Mouse (Mus musculus) intestine, embryonic 14.5 days (tissue): ENCODE measurements around the gene Gm11077. TPM values are rescaled to one million over a fixed set of nuclear protein-coding genes. Genes with fewer than 3 reads are reported as not detected.

Experiments used
- ATAC-seq: fragments of 200-750 bp; cut with Nextera tagmentation; replicated peaks from 2 replicates; pipeline ENCODE4 v1.8.0; 2017; ENCODE audit warnings: low read depth, moderate number of reproducible peaks, moderate TSS enrichment, moderate library complexity; ENCODE audit not compliant: low FRiP score, low TSS enrichment
- DNase-seq: peaks from one replicate; pipeline ENCODE4 v3.0.0-alpha.2; 2018; ENCODE audit warnings: low spot score
- H3K27ac ChIP-seq: fragments of 300-500 bp; sonication (generic); 2 replicates; pipeline ENCODE4 v1.5.1; 2014; ENCODE audit warnings: low read depth, mild to moderate bottlenecking, control low read depth
- H3K27me3 ChIP-seq: fragments of 300-500 bp; sonication (generic); replicated peaks from 2 replicates; pipeline ENCODE4 v1.6.1; 2014; ENCODE audit warnings: low read length, control low read depth; ENCODE audit not compliant: control insufficient read depth, insufficient read depth
- H3K36me3 ChIP-seq: fragments of 300-500 bp; sonication (generic); 2 replicates; pipeline ENCODE4 v1.6.1; 2014; ENCODE audit warnings: low read length, control low read depth; ENCODE audit not compliant: control insufficient read depth, insufficient read depth
- H3K4me1 ChIP-seq: fragments of 300-500 bp; sonication (generic); replicated peaks from 2 replicates; pipeline ENCODE4 v1.6.1; 2014; ENCODE audit warnings: low read length, control low read depth, mixed read lengths; ENCODE audit not compliant: control insufficient read depth, insufficient read depth
- H3K4me2 ChIP-seq: fragments of 300-500 bp; sonication (generic); 2 replicates; pipeline ENCODE4 v1.6.1; 2014; ENCODE audit warnings: low read length
- H3K4me3 ChIP-seq: fragments of 300-500 bp; sonication (generic); 2 replicates; pipeline ENCODE4 v1.5.1; 2014; ENCODE audit warnings: low read depth, low read length, control low read depth, mixed read lengths
- H3K9ac ChIP-seq: fragments of 300-500 bp; sonication (generic); 2 replicates; pipeline ENCODE4 v1.6.1; 2014; ENCODE audit warnings: mild to moderate bottlenecking, low read length
- H3K9me3 ChIP-seq: fragments of 300-500 bp; sonication (generic); 2 replicates; pipeline ENCODE4 v1.6.1; 2016; ENCODE audit warnings: low read length, control low read depth; ENCODE audit not compliant: control insufficient read depth
- WGBS: fragments of 180-500 bp; shearing (Covaris S2); extraction: QIAGEN DNeasy Blood & Tissue Kit; methylation state at CpG from one replicate; pipeline ENCODE4 v1.1.7; 2014; 5-methylcytosine and 5-hydroxymethylcytosine counted together
- polyA plus RNA-seq: library from polyadenylated mRNA; unstranded; fragments of >200 nt; fragmentation: Nextera tagmentation; extraction: Ambion mirVana; gene quantifications from 2 replicates; pipeline ENCODE4 v1.2.1, GENCODE M21; 2014

The Gm11077 gene
- polyA plus RNA-seq, 1 experiment from 2014 or later = not detected

GRCm38 (mm10) chr6:140698596-140698995, 30.5 kb upstream of the Gm11077 start:
- ATAC-seq (no peak), DNase-seq (no peak)
- no peak overlapping the region for H3K9ac ChIP-seq
- no peak overlapping the region for H3K4me3 ChIP-seq
- 86% methylated on average over 1 of the region's 1 CpGs for WGBS
- no peaks in the 10 kb centered on the region for H3K27me3 ChIP-seq
- peaks cover 2% of the 10 kb centered on the region; the same call in 1 of the 2 replicates for H3K9me3 ChIP-seq
- H3K4me2 ChIP-seq = no peak overlapping the region
- no peaks in the 10 kb centered on the region; the same call in 1 of the 2 replicates for H3K4me1 ChIP-seq
- H3K36me3 ChIP-seq = no peaks in the 10 kb centered on the region
- H3K27ac ChIP-seq = no peak overlapping the region

GRCm38 (mm10) chr6:140701259-140701658, 27.8 kb upstream of the Gm11077 start:
- Histone ChIP-seq H3K9ac (no peak overlapping the region), H3K27ac (no peak overlapping the region), H3K9me3 (peaks cover 7% of the 10 kb centered on the region; the same call in 1 of the 2 replicates), H3K4me3 (no peak overlapping the region), H3K4me2 (no peak overlapping the region), H3K27me3 (no peaks in the 10 kb centered on the region), H3K4me1 (no peaks in the 10 kb centered on the region; the same call in 1 of the 2 replicates), H3K36me3 (no peaks in the 10 kb centered on the region)
- 74% methylated on average over 6 of the region's 6 CpGs for WGBS
- DNase-seq (no peak), ATAC-seq (no peak)

DNA sequence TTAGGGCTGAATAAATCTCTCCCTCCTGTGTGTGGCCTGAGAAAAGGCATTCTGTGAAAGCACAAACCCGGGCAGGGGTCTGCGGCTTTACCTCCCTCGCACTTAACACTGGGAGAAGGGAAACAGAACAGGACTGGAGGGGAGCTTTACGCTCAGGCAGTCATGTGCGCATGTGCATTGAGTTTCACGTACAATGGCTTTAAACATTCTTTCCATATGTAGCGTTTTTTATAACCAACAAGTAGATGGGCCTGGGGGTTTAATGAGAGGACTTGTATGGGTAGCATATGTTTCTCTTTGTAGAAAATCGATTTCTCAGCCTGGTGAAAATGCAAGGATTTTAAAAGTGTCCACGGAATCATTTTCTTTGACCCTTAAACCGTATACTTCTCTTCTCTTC, 24.0 kb upstream of the Gm11077 start:
- no peak overlapping the region for H3K27ac ChIP-seq
- H3K9me3 ChIP-seq = peaks cover 4% of the 10 kb centered on the region; the same call in 1 of the 2 replicates
- no peak overlapping the region for H3K4me2 ChIP-seq
- H3K4me1 ChIP-seq = no peaks in the 10 kb centered on the region
- no peaks in the 10 kb centered on the region for H3K27me3 ChIP-seq
- ATAC-seq (no peak), DNase-seq (no peak)
- no peak overlapping the region for H3K9ac ChIP-seq
- no peaks in the 10 kb centered on the region for H3K36me3 ChIP-seq
- H3K4me3 ChIP-seq = no peak overlapping the region
- WGBS = 83% methylated on average over 10 of the region's 10 CpGs

DNA sequence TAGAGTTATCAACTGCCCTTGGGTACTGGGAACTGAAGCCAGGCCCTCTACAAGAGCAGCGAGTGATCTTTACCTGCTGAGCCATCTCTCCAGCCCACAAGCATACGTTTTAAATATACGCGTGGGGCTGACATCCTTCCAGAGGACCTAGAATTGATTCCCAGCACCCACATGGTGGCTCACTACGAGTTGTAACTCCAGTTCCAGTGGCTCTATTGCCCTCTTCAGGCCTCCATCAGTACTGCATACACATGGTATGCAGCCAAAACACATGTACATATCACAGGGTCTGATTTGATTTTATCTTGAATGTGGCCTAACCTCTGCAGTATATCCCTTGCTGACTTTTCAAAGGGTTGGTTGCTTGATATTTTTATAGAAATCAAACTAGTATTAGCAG, 23.0 kb upstream of the Gm11077 start:
- Histone ChIP-seq H3K27me3 (no peaks in the 10 kb centered on the region), H3K9ac (no peak overlapping the region), H3K4me2 (no peak overlapping the region), H3K27ac (no peak overlapping the region), H3K4me1 (no peaks in the 10 kb centered on the region), H3K9me3 (peaks cover 4% of the 10 kb centered on the region; the same call in 1 of the 2 replicates), H3K4me3 (no peak overlapping the region), H3K36me3 (no peaks in the 10 kb centered on the region)
- ATAC-seq (no peak), DNase-seq (no peak)
- 90% methylated on average over 5 of the region's 5 CpGs for WGBS

- Histone ChIP-seq H3K9me3 (peaks cover 4% of the 10 kb centered on the region; the same call in 1 of the 2 replicates), H3K4me1 (no peaks in the 10 kb centered on the region), H3K36me3 (no peaks in the 10 kb centered on the region), H3K27ac (no peak overlapping the region), H3K4me2 (no peak overlapping the region), H3K4me3 (no peak overlapping the region), H3K27me3 (no peaks in the 10 kb centered on the region), H3K9ac (no peak overlapping the region)
- WGBS = 66% methylated on average over 10 of the region's 10 CpGs
- ATAC-seq (no peak), DNase-seq (no peak)
Measured at GRCm38 (mm10) chr6:140708059-140708458, 21.0 kb upstream of the Gm11077 start.

- H3K9me3 ChIP-seq = peaks cover 4% of the 10 kb centered on the region; the same call in 1 of the 2 replicates
- no peaks in the 10 kb centered on the region for H3K4me1 ChIP-seq
- no peak overlapping the region for H3K4me2 ChIP-seq
- H3K4me3 ChIP-seq = no peak overlapping the region
- H3K9ac ChIP-seq = no peak overlapping the region
- no peaks in the 10 kb centered on the region for H3K27me3 ChIP-seq
- WGBS = 80% methylated on average over 6 of the region's 6 CpGs
- no peaks in the 10 kb centered on the region for H3K36me3 ChIP-seq
- no peak overlapping the region for H3K27ac ChIP-seq
- DNase-seq (no peak), ATAC-seq (no peak; the same call in 1 of the 2 replicates)
Measured at GRCm38 (mm10) chr6:140709415-140710107, 19.5 kb upstream of the Gm11077 start.

- no peak overlapping the region for H3K4me2 ChIP-seq
- ATAC-seq (no peak; the same call in 1 of the 2 replicates), DNase-seq (peak; percentile 80)
- no peak overlapping the region for H3K9ac ChIP-seq
- no peaks in the 10 kb centered on the region for H3K27me3 ChIP-seq
- WGBS = 13% methylated on average over 11 of the region's 11 CpGs
- H3K9me3 ChIP-seq = no peaks in the 10 kb centered on the region
- no peak overlapping the region for H3K4me3 ChIP-seq
- no peaks in the 10 kb centered on the region for H3K36me3 ChIP-seq
- H3K4me1 ChIP-seq = no peaks in the 10 kb centered on the region
- no peak overlapping the region for H3K27ac ChIP-seq
Measured at GRCm38 (mm10) chr6:140712754-140713153, 16.3 kb upstream of the Gm11077 start.

GRCm38 (mm10) chr6:140714905-140715365, 14.1 kb upstream of the Gm11077 start:
- H3K4me1 ChIP-seq = no peaks in the 10 kb centered on the region
- no peaks in the 10 kb centered on the region for H3K36me3 ChIP-seq
- no peak overlapping the region for H3K4me2 ChIP-seq
- no peaks in the 10 kb centered on the region for H3K27me3 ChIP-seq
- WGBS = 22% methylated on average over 10 of the region's 10 CpGs
- no peak overlapping the region for H3K27ac ChIP-seq
- H3K9ac ChIP-seq = no peak overlapping the region
- H3K4me3 ChIP-seq = no peak overlapping the region
- peak; percentile 41; the same call in 1 of the 2 replicates for ATAC-seq
- DNase-seq = peak; percentile 83
- H3K9me3 ChIP-seq = no peaks in the 10 kb centered on the region

- 79% methylated on average over 10 of the region's 10 CpGs for WGBS
Measured at GRCm38 (mm10) chr6:140722058-140722457, 7.0 kb upstream of the Gm11077 start.

More at GRCm38 (mm10) chr6:140722058-140722457, 7.0 kb upstream of the Gm11077 start:
- ATAC-seq = no peak
- Histone ChIP-seq H3K4me3 (no peak overlapping the region), H3K27ac (no peak overlapping the region), H3K4me1 (no peaks in the 10 kb centered on the region), H3K9ac (no peak overlapping the region), H3K27me3 (no peaks in the 10 kb centered on the region), H3K36me3 (no peaks in the 10 kb centered on the region), H3K4me2 (no peak overlapping the region), H3K9me3 (no peaks in the 10 kb centered on the region)
- no peak for DNase-seq
